Mouse (Mus musculus): ENCODE measurements around the gene Ccnyl1. TPM values are rescaled to one million over a fixed set of nuclear protein-coding genes. Genes with fewer than 3 reads are reported as not detected.

Ccnyl1 gene
- 42.1 TPM for polyA plus RNA-seq (2014; fragmentation: Illumina TruSeq; extraction: RNeasy Lipid Tissue Mini Kit (QIAGEN cat#74804))

GRCm38 (mm10) chr1:64690213-64691013 lies at the start of gene Ccnyl1:
Gene Ccnyl1 (plus strand): TSS chr1:64690455.

GRCm38 (mm10) chr1:64737502-64738179 lies 47.4 kb downstream of the Ccnyl1 start, which contains the start of gene Fzd5:
Gene Fzd5 (minus strand): TSS chr1:64737751.

Other genes with a start within 250 kb of the Ccnyl1 start
- gene Creb1, start 157.8 kb upstream of the Ccnyl1 start, polyA plus RNA-seq (2014; fragmentation: Illumina TruSeq; extraction: RNeasy Lipid Tissue Mini Kit (QIAGEN cat#74804)): 110 TPM
- gene Mettl21a, start 73.2 kb upstream of the Ccnyl1 start, polyA plus RNA-seq (2014; fragmentation: Illumina TruSeq; extraction: RNeasy Lipid Tissue Mini Kit (QIAGEN cat#74804)): 15.1 TPM
- 6.7 TPM for gene Fzd5, start 47.3 kb downstream of the Ccnyl1 start, polyA plus RNA-seq (2014; fragmentation: Illumina TruSeq; extraction: RNeasy Lipid Tissue Mini Kit (QIAGEN cat#74804))

All from ovary, adult 10 weeks (tissue).